Mouse (Mus musculus) inflammation-experienced regulatory T-cells, adult 6 months (primary cell): Measurements from ENCODE around the gene Dlgap3. TPM values are rescaled to one million over a fixed set of nuclear protein-coding genes. Genes with fewer than 3 reads are reported as not detected.

Experiments
- ATAC-seq: one replicate; pipeline ENCODE4 v1.8.0; 2017
- polyA plus RNA-seq, 3 experiments: library from polyadenylated mRNA; unstranded; fragments of 100-300 nt; shearing (Covaris generic); gene quantifications; one replicate each; pipeline ENCODE4 v1.2.1; 2017

The Dlgap3 gene
- polyA plus RNA-seq = not detected

- ATAC-seq = no peak
Observed at GRCm38 (mm10) chr4:127168914-127169345, at the start of gene Dlgap3. TSS of gene Dlgap3 (plus strand) at chr4:127169204.

GRCm38 (mm10) chr4:127123391-127123790, 45.6 kb upstream of the Dlgap3 start, which contains the start of gene Tmem35b:
TSS of gene Tmem35b (plus strand) at chr4:127123691.
- no peak for ATAC-seq

GRCm38 (mm10) chr4:127124331-127124730, 44.7 kb upstream of the Dlgap3 start:
- no peak for ATAC-seq

- peak; percentile 96 for ATAC-seq
Observed at GRCm38 (mm10) chr4:127125834-127126463, 43.1 kb upstream of the Dlgap3 start.

- no peak for ATAC-seq
Observed at GRCm38 (mm10) chr4:127134687-127135086, 34.3 kb upstream of the Dlgap3 start.

- no peak for ATAC-seq
Observed at GRCm38 (mm10) chr4:127137591-127137990, 31.4 kb upstream of the Dlgap3 start.

- no peak for ATAC-seq
Observed at GRCm38 (mm10) chr4:127138486-127138885, 30.5 kb upstream of the Dlgap3 start.

GRCm38 (mm10) chr4:127150031-127150430, 19.0 kb upstream of the Dlgap3 start:
- no peak for ATAC-seq

- no peak for ATAC-seq
Observed at GRCm38 (mm10) chr4:127153345-127153744, 15.7 kb upstream of the Dlgap3 start.

- no peak for ATAC-seq
Observed at GRCm38 (mm10) chr4:127155757-127156156, 13.2 kb upstream of the Dlgap3 start.

- ATAC-seq = no peak
Observed at GRCm38 (mm10) chr4:127157746-127158145, 11.3 kb upstream of the Dlgap3 start.

GRCm38 (mm10) chr4:127163926-127164325, 5.1 kb upstream of the Dlgap3 start:
- no peak for ATAC-seq

- ATAC-seq = no peak
Observed at GRCm38 (mm10) chr4:127167096-127167495, 1.9 kb upstream of the Dlgap3 start.

GRCm38 (mm10) chr4:127167731-127168130, 1.3 kb upstream of the Dlgap3 start:
- ATAC-seq = no peak

- no peak for ATAC-seq
Observed at GRCm38 (mm10) chr4:127168211-127168913, 642 bp upstream of the Dlgap3 start.

GRCm38 (mm10) chr4:127169346-127170221, 580 bp downstream of the Dlgap3 start:
- ATAC-seq = no peak

- no peak for ATAC-seq
Observed at GRCm38 (mm10) chr4:127170866-127171265, 1.9 kb downstream of the Dlgap3 start.

- no peak for ATAC-seq
Observed at GRCm38 (mm10) chr4:127171341-127171905, 2.4 kb downstream of the Dlgap3 start.

GRCm38 (mm10) chr4:127172119-127172518, 3.1 kb downstream of the Dlgap3 start:
- no peak for ATAC-seq

- ATAC-seq = no peak
Observed at GRCm38 (mm10) chr4:127172614-127173013, 3.6 kb downstream of the Dlgap3 start.

GRCm38 (mm10) chr4:127173461-127173860, 4.5 kb downstream of the Dlgap3 start:
- ATAC-seq = no peak

- ATAC-seq = no peak
Observed at GRCm38 (mm10) chr4:127174075-127174899, 5.3 kb downstream of the Dlgap3 start.
